Mouse (Mus musculus) cerebellum, adult 2 months (tissue): Measurements from ENCODE around the gene Ankrd34c. TPM values are rescaled to one million over a fixed set of nuclear protein-coding genes. Genes with fewer than 3 reads are reported as not detected.
A peak's percentile ranks its signal among the peaks of the same experiment; 100 is the strongest.

Experiments used
- DNase-seq, 2 experiments: peaks; one replicate each; pipeline ENCODE4 v3.0.0; 2021
- H3K27ac ChIP-seq: fragments of 200-500 bp; 2 replicates; pipeline ENCODE4 v1.5.1; 2012; ENCODE audit warnings: low read length, control low read depth, inconsistent platforms; ENCODE audit not compliant: insufficient read depth
- H3K27me3 ChIP-seq: fragments of 200-500 bp; 2 replicates; pipeline ENCODE4 v1.6.1; 2012; ENCODE audit warnings: inconsistent platforms, mild to moderate bottlenecking, low read length, moderate library complexity; ENCODE audit not compliant: control insufficient read depth, insufficient read depth
- H3K4me1 ChIP-seq: fragments of 200-500 bp; 2 replicates; pipeline ENCODE4 v1.6.1; 2011; ENCODE audit warnings: low read length; ENCODE audit not compliant: control insufficient read depth, insufficient read depth
- H3K4me3 ChIP-seq: fragments of 200-500 bp; replicated peaks from 2 replicates; pipeline ENCODE3; 2011; ENCODE audit warnings: mild to moderate bottlenecking, low read depth, low read length, control low read depth; ENCODE audit not compliant: insufficient read depth
- CTCF ChIP-seq: fragments of 200-500 bp; IDR thresholded peaks from 2 replicates; pipeline ENCODE4 v1.5.1; 2011; ENCODE audit warnings: low read depth, mild to moderate bottlenecking, control low read depth, low read length, moderate library complexity, borderline replicate concordance; ENCODE audit not compliant: insufficient read depth
- POLR2A ChIP-seq: fragments of 200-500 bp; IDR thresholded peaks from 2 replicates; pipeline ENCODE4 v1.6.1; 2011; ENCODE audit warnings: low read length, control low read depth, borderline replicate concordance; ENCODE audit not compliant: insufficient read depth
- WGBS: fragments of 180-500 bp; shearing (Covaris S2); methylation state at CpG from one replicate; pipeline ENCODE4 v1.1.7; 2018; 5-methylcytosine and 5-hydroxymethylcytosine counted together
- polyA plus RNA-seq: library from polyadenylated mRNA; depleted of rRNA; stranded (reverse); fragments of >200 nt; gene quantifications from 2 replicates; pipeline ENCODE4 v1.2.3, GENCODE M21; 2012

Ankrd34c gene
- polyA plus RNA-seq, 1 experiment, result 3.6 TPM

- Histone ChIP-seq H3K27me3 (no peaks in the 10 kb centered on the region), H3K4me1 (no peaks in the 10 kb centered on the region), H3K4me3 (no peak overlapping the region), H3K27ac (no peak overlapping the region)
- DNase-seq, result no peak
- no peak for TF ChIP-seq CTCF
- TF ChIP-seq POLR2A, result no peak
- 52% methylated on average over 4 of the region's 4 CpGs for WGBS
Measured at GRCm38 (mm10) chr9:89757571-89757970, 19.3 kb upstream of the Ankrd34c start.

GRCm38 (mm10) chr9:89740041-89740440, 1.8 kb upstream of the Ankrd34c start:
- Histone ChIP-seq H3K4me3 (no peak overlapping the region), H3K27me3 (no peaks in the 10 kb centered on the region; the same call in 1 of the 2 replicates), H3K27ac (no peak overlapping the region), H3K4me1 (no peaks in the 10 kb centered on the region; the same call in 1 of the 2 replicates)
- TF ChIP-seq CTCF (no peak), POLR2A (no peak)
- no peak for DNase-seq

GRCm38 (mm10) chr9:89737888-89738287, 387 bp downstream of the Ankrd34c start:
- Histone ChIP-seq H3K27me3 (no peaks in the 10 kb centered on the region; the same call in 1 of the 2 replicates), H3K27ac (no peak overlapping the region), H3K4me3 (no peak overlapping the region), H3K4me1 (no peaks in the 10 kb centered on the region; the same call in 1 of the 2 replicates)
- DNase-seq, result no peak
- TF ChIP-seq CTCF, result no peak
- TF ChIP-seq POLR2A, result no peak
- 2% methylated on average over 6 of the region's 6 CpGs for WGBS

- TF ChIP-seq CTCF, result no peak
- no peak for TF ChIP-seq POLR2A
- 10% methylated on average over 20 of the region's 20 CpGs for whole genome bisulfite sequencing
- DNase-seq, result no peak
- H3K4me3 ChIP-seq, result no peak overlapping the region
- H3K4me1 ChIP-seq, result no peaks in the 10 kb centered on the region; the same call in 1 of the 2 replicates
- H3K27me3 ChIP-seq, result no peaks in the 10 kb centered on the region; the same call in 1 of the 2 replicates
- no peak overlapping the region for H3K27ac ChIP-seq
Measured at GRCm38 (mm10) chr9:89736932-89737705, 1.2 kb downstream of the Ankrd34c start.

- WGBS, result 29% methylated on average over 4 of the region's 4 CpGs
- TF ChIP-seq CTCF (0 out of 2 replicates have a peak, but pooled peaks have one; percentile 7), POLR2A (no peak)
- no peak overlapping the region for H3K27ac ChIP-seq
- H3K27me3 ChIP-seq, result no peaks in the 10 kb centered on the region
- H3K4me3 ChIP-seq, result no peak overlapping the region
- no peaks in the 10 kb centered on the region for H3K4me1 ChIP-seq
- no peak for DNase-seq
Measured at GRCm38 (mm10) chr9:89706906-89707305, 31.4 kb downstream of the Ankrd34c start.

- no peak for DNase-seq
- H3K27ac ChIP-seq, result no peak overlapping the region
- no peaks in the 10 kb centered on the region for H3K4me1 ChIP-seq
- WGBS, result 7% methylated on average over 10 of the region's 10 CpGs
- peak overlapping the region; percentile 72 for H3K4me3 ChIP-seq
- no peaks in the 10 kb centered on the region for H3K27me3 ChIP-seq
- TF ChIP-seq CTCF, result no peak
- no peak for TF ChIP-seq POLR2A
Measured at GRCm38 (mm10) chr9:89705197-89705533, 33.1 kb downstream of the Ankrd34c start.

GRCm38 (mm10) chr9:89704265-89705196, 33.7 kb downstream of the Ankrd34c start, which contains the start of gene Tmed3:
Tmed3 (minus strand) TSS chr9:89705068.
- Histone ChIP-seq H3K4me1 (no peaks in the 10 kb centered on the region), H3K27ac (no peak within 1 kb of the TSS), H3K27me3 (no peaks in the 10 kb centered on the region), H3K4me3 (peak within 1 kb of the TSS; percentile 72)
- TF ChIP-seq CTCF (no peak), POLR2A (peak; percentile 57; the same call in 1 of the 2 replicates)
- DNase-seq, result peak; percentile 89 to 90
- 2% methylated on average over 52 of the region's 52 CpGs for WGBS
